26 mouse cellular contexts compared by ENCODE assay signal in the genomic region with DNA sequence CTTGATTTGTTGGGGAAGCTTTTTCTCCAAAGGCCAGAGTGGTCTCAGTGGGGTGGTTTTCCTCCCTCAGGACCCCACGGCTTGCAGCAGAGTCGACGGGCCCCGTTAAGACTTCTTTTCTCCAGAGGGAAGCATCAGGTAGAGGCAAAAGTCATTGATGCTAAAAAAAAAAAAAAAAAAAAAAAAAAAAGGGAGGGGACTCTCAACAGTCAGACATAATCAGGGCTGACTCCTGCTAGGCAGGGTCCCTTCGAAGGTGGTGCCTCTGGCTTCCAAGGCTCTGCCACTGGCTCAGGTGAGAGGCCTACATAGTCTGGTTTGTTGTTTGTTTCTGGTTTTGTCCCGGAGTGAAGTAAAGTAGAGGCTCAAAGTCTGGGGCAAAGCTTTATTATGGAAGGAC. TPM values are rescaled to one million over a fixed set of nuclear protein-coding genes. Genes with fewer than 3 reads are reported as not detected.
DNase-seq lines count a peak whose midpoint lies in the region; ATAC-seq and TF ChIP-seq lines count a peak whose summit lies in the region.
"Had no signal": no experiment of that assay in that cellular context is flagged by ENCODE, and none has a peak within 500 bp of the region (broad histone marks: within the 10 kb centered on the region; RNA-seq: fewer than 3 reads in every experiment).

No protein-coding gene starts in this region.

- H3K9ac ChIP-seq in midbrain, embryonic 11.5 days (ENCODE audit: low read length) = no peak overlapping the region
- no peak overlapping the region for H3K9ac ChIP-seq in midbrain, embryonic 14.5 days (replicated peaks; ENCODE audit: low read length)
- H3K9ac ChIP-seq in ES-Bruce4 (ENCODE audit: low read depth, poor library complexity, severe bottlenecking) = no peak overlapping the region
- H3K9ac ChIP-seq in MEL (ENCODE audit: control insufficient read depth, low read depth, low read length, poor library complexity, severe bottlenecking) = no peak overlapping the region
- H3K9ac ChIP-seq in stomach, postnatal 0 days (ENCODE audit: low read length) = no peak overlapping the region
- H3K9ac ChIP-seq: embryonic facial prominence, embryonic 12.5 days; embryonic facial prominence, embryonic 15.5 days; forebrain, embryonic 12.5 days had no signal

- no peak for TF ChIP-seq POLR2A in ES-Bruce4 (IDR thresholded peaks at IDR 0.05; ENCODE audit: insufficient read depth, low read length)
- TF ChIP-seq POLR2A in MEL (IDR thresholded peaks at IDR 0.05; ENCODE audit: control insufficient read depth in 1 of 2, insufficient read depth in 1 of 2, low read depth in 1 of 2, low read length in 2 of 2, poor library complexity in 1 of 2) = no peak

- H3K27me3 ChIP-seq in midbrain, embryonic 11.5 days (ENCODE audit: control insufficient read depth, insufficient read depth, low read length) = no peaks in the 10 kb centered on the region
- no peaks in the 10 kb centered on the region for H3K27me3 ChIP-seq in midbrain, embryonic 14.5 days (ENCODE audit: control insufficient read depth, insufficient read depth, low read length)
- H3K27me3 ChIP-seq in ES-Bruce4 (ENCODE audit: control insufficient read depth, insufficient read depth, low read length, poor library complexity, severe bottlenecking) (no peaks in the 10 kb centered on the region), MEL (ENCODE audit: control insufficient read depth in 1 of 2, insufficient read depth in 2 of 2, low read length in 2 of 2) (no peaks in the 10 kb centered on the region)
- H3K27me3 ChIP-seq in stomach, postnatal 0 days (ENCODE audit: control insufficient read depth, insufficient read depth, low read length) = no peaks in the 10 kb centered on the region
- H3K27me3 ChIP-seq in limb, embryonic 10.5 days (ENCODE audit: low read depth, poor library complexity, severe bottlenecking) = no peaks in the 10 kb centered on the region
- H3K27me3 ChIP-seq: embryonic facial prominence, embryonic 12.5 days; embryonic facial prominence, embryonic 15.5 days; forebrain, embryonic 12.5 days had no signal

- peak; percentile 39 for DNase-seq in midbrain, embryonic 11.5 days (ENCODE audit: low spot score, missing footprints)
- DNase-seq in midbrain, embryonic 14.5 days = no peak
- DNase-seq in MEL (ENCODE audit: low read depth, low spot score) = no peak
- DNase-seq in stomach, postnatal 0 days (ENCODE audit: low spot score) = no peak
- DNase-seq in limb, embryonic 10.5 days (ENCODE audit: low spot score) = no peak
- DNase-seq: adrenal gland, adult 2 months; adrenal gland, postnatal 10 days; adrenal gland, postnatal 25 days; cerebellum, adult 11 months; cerebellum, adult 18-20 months; cerebellum, adult 8-10 months; cerebellum, adult 9-11 months; cerebellum, postnatal 14 days; cerebellum, postnatal 36 days; embryo, embryonic 11 days had no signal

- no peak for TF ChIP-seq EP300 in ES-Bruce4 (IDR thresholded peaks at IDR 0.05; ENCODE audit: insufficient read depth, low read depth, low read length)
- TF ChIP-seq EP300 in MEL (IDR thresholded peaks at IDR 0.05; ENCODE audit: low read depth in 1 of 2, low read length in 2 of 2) = no peak
- TF ChIP-seq EP300 in stomach, postnatal 0 days (optimal IDR thresholded peaks at IDR 0.05) = no peak

- no peak for TF ChIP-seq CTCF in ES-Bruce4 (IDR thresholded peaks at IDR 0.05; ENCODE audit: low read depth, low read length)
- TF ChIP-seq CTCF in MEL (IDR thresholded peaks at IDR 0.05 in 2 of 3, conservative IDR thresholded peaks at IDR 0.05 in 1 of 3; ENCODE audit: control insufficient read depth in 1 of 3, insufficient read depth in 1 of 3, low read depth in 2 of 3, low read length in 3 of 3, poor library complexity in 1 of 3, severe bottlenecking in 1 of 3) = no peak
- no peak for TF ChIP-seq CTCF in stomach, postnatal 0 days (IDR thresholded peaks at IDR 0.05; ENCODE audit: low read depth)

- TF ChIP-seq RAD21 in MEL (IDR thresholded peaks at IDR 0.05; ENCODE audit: low read depth, low read length) = no peak

- WGBS in midbrain, embryonic 11.5 days = 70% methylated on average over 6 of the region's 6 CpGs
- WGBS in midbrain, embryonic 14.5 days = 74% methylated on average over 6 of the region's 6 CpGs
- WGBS in stomach, postnatal 0 days = 73% methylated on average over 6 of the region's 6 CpGs
- 73% methylated on average over 6 of the region's 6 CpGs for WGBS in limb, embryonic 10.5 days

- no peak overlapping the region for H3K4me2 ChIP-seq in midbrain, embryonic 11.5 days
- no peak overlapping the region for H3K4me2 ChIP-seq in midbrain, embryonic 14.5 days (ENCODE audit: low read length)
- H3K4me2 ChIP-seq in stomach, postnatal 0 days (replicated peaks; ENCODE audit: low read depth) = no peak overlapping the region
- H3K4me2 ChIP-seq: embryonic facial prominence, embryonic 12.5 days; embryonic facial prominence, embryonic 15.5 days; forebrain, embryonic 12.5 days had no signal

- no peak overlapping the region for H3K4me3 ChIP-seq in midbrain, embryonic 11.5 days (ENCODE audit: low read depth, low read length)
- H3K4me3 ChIP-seq in midbrain, embryonic 14.5 days (replicated peaks; ENCODE audit: low read depth, low read length) = no peak overlapping the region
- H3K4me3 ChIP-seq in ES-Bruce4 (ENCODE audit: low read depth, low read length) (no peak overlapping the region), MEL (ENCODE audit: control insufficient read depth in 1 of 2, insufficient read depth in 1 of 2, low read depth in 2 of 2, low read length in 2 of 2) (no peak overlapping the region)
- no peak overlapping the region for H3K4me3 ChIP-seq in stomach, postnatal 0 days (ENCODE audit: low read depth, low read length)
- no peak overlapping the region for H3K4me3 ChIP-seq in limb, embryonic 10.5 days
- H3K4me3 ChIP-seq: embryonic facial prominence, embryonic 12.5 days; embryonic facial prominence, embryonic 15.5 days; erythroblast, embryonic 14.5 days; forebrain, embryonic 10.5 days; forebrain, embryonic 12.5 days had no signal

- H3K9me3 ChIP-seq in midbrain, embryonic 11.5 days (ENCODE audit: control insufficient read depth, low read length) = no peaks in the 10 kb centered on the region
- H3K9me3 ChIP-seq in midbrain, embryonic 14.5 days (ENCODE audit: control insufficient read depth, low read length) = no peaks in the 10 kb centered on the region
- no peaks in the 10 kb centered on the region for H3K9me3 ChIP-seq in ES-Bruce4 (replicated peaks; ENCODE audit: control insufficient read depth, insufficient read depth, low read length, poor library complexity, severe bottlenecking)
- no peaks in the 10 kb centered on the region for H3K9me3 ChIP-seq in MEL (replicated peaks; ENCODE audit: insufficient read depth, low read length)
- no peaks in the 10 kb centered on the region for H3K9me3 ChIP-seq in stomach, postnatal 0 days (ENCODE audit: control insufficient read depth, low read length)
- no peaks in the 10 kb centered on the region for H3K9me3 ChIP-seq in limb, embryonic 10.5 days (replicated peaks)
- H3K9me3 ChIP-seq: embryonic facial prominence, embryonic 12.5 days; embryonic facial prominence, embryonic 15.5 days; forebrain, embryonic 10.5 days; forebrain, embryonic 12.5 days; G1E had no signal

- no peaks in the 10 kb centered on the region for H3K4me1 ChIP-seq in midbrain, embryonic 11.5 days (ENCODE audit: control insufficient read depth, insufficient read depth, low read length)
- H3K4me1 ChIP-seq in midbrain, embryonic 14.5 days (ENCODE audit: control insufficient read depth, insufficient read depth, low read length) = no peaks in the 10 kb centered on the region
- peaks cover 29% of the 10 kb centered on the region for H3K4me1 ChIP-seq in ES-Bruce4 (ENCODE audit: control insufficient read depth, insufficient read depth, low read length)
- H3K4me1 ChIP-seq in MEL (ENCODE audit: control insufficient read depth in 1 of 2, insufficient read depth in 2 of 2, low read length in 2 of 2) = no peaks in the 10 kb centered on the region
- no peaks in the 10 kb centered on the region for H3K4me1 ChIP-seq in stomach, postnatal 0 days (replicated peaks; ENCODE audit: control insufficient read depth, insufficient read depth)
- peaks cover 2% of the 10 kb centered on the region; the same call in 1 of the 2 replicates for H3K4me1 ChIP-seq in limb, embryonic 10.5 days
- H3K4me1 ChIP-seq: embryonic facial prominence, embryonic 12.5 days; embryonic facial prominence, embryonic 15.5 days; forebrain, embryonic 10.5 days; forebrain, embryonic 12.5 days had no signal

- ATAC-seq in midbrain, embryonic 11.5 days (ENCODE audit: low FRiP score) = no peak
- no peak for ATAC-seq in midbrain, embryonic 14.5 days (ENCODE audit: low FRiP score, low TSS enrichment)
- ATAC-seq in stomach, postnatal 0 days (ENCODE audit: low FRiP score, low TSS enrichment) = no peak
- ATAC-seq: forebrain, embryonic 14.5 days; forebrain, embryonic 16.5 days had no signal

- H3K27ac ChIP-seq in midbrain, embryonic 11.5 days (ENCODE audit: low read depth, low read length) = no peak overlapping the region
- no peak overlapping the region for H3K27ac ChIP-seq in midbrain, embryonic 14.5 days (replicated peaks; ENCODE audit: low read depth, low read length)
- H3K27ac ChIP-seq in ES-Bruce4 (ENCODE audit: insufficient read depth, low read length) = peak overlapping the region; percentile 65
- H3K27ac ChIP-seq in MEL (ENCODE audit: control insufficient read depth, low read depth, low read length) = no peak overlapping the region
- no peak overlapping the region for H3K27ac ChIP-seq in stomach, postnatal 0 days (replicated peaks)
- H3K27ac ChIP-seq in limb, embryonic 10.5 days = no peak overlapping the region
- H3K27ac ChIP-seq: embryonic facial prominence, embryonic 12.5 days; embryonic facial prominence, embryonic 15.5 days; forebrain, embryonic 10.5 days; forebrain, embryonic 12.5 days had no signal

- H3K79me2 ChIP-seq in MEL (ENCODE audit: control insufficient read depth, insufficient read depth, low read length, poor library complexity) = no peaks in the 10 kb centered on the region

- H3K36me3 ChIP-seq in midbrain, embryonic 11.5 days (ENCODE audit: control insufficient read depth, insufficient read depth, low read length) = peaks cover 11% of the 10 kb centered on the region
- peaks cover 64% of the 10 kb centered on the region for H3K36me3 ChIP-seq in midbrain, embryonic 14.5 days (ENCODE audit: control insufficient read depth, insufficient read depth, low read length)
- H3K36me3 ChIP-seq in ES-Bruce4 (ENCODE audit: control insufficient read depth, insufficient read depth, low read length, poor library complexity, severe bottlenecking) (peaks cover 11% of the 10 kb centered on the region), MEL (ENCODE audit: control insufficient read depth in 1 of 2, insufficient read depth in 2 of 2, low read length in 2 of 2) (peaks cover 0 to 9% of the 10 kb centered on the region in 2 experiments; a peak in 2 of 4 replicates)
- peaks cover 20% of the 10 kb centered on the region for H3K36me3 ChIP-seq in stomach, postnatal 0 days (ENCODE audit: control insufficient read depth, insufficient read depth, low read length)
- peaks cover 72% of the 10 kb centered on the region for H3K36me3 ChIP-seq in limb, embryonic 10.5 days

RNA-seq across cellular contexts. Expression of a gene that starts 11.1 kb away (rescaled TPM):
- 21.9 and 25.9 TPM in 2 replicates for polyA plus RNA-seq in midbrain, embryonic 11.5 days (2014; fragmentation: Nextera tagmentation; extraction: Ambion mirVana)
- polyA plus RNA-seq in midbrain, embryonic 14.5 days (2014; fragmentation: Nextera tagmentation; extraction: Ambion mirVana) = 25.9 and 28.1 TPM in 2 replicates
- polyA plus RNA-seq in ES-Bruce4 (2011; ENCODE audit: insufficient read depth, insufficient read length, low read depth, missing spikeins) (17.8 and 19.3 TPM in 2 replicates), MEL (2012; ENCODE audit: insufficient read depth in 1 of 2, insufficient read length in 2 of 2, low read depth in 1 of 2, low replicate concordance in 2 of 2, missing spikeins in 1 of 2) (10 to 100 TPM in 1 of 2 experiments, not detected in 1; 10.5 TPM)
- total RNA-seq in MEL (2012; rRNA removed) = 4.1 and 5.3 TPM in 2 replicates
- polyA plus RNA-seq in stomach, postnatal 0 days (2015; fragmentation: Nextera tagmentation; extraction: Ambion mirVana) = 32.1 and 39.4 TPM in 2 replicates
- polyA plus RNA-seq in limb, embryonic 10.5 days (2016; fragmentation: Nextera tagmentation; extraction: Ambion mirVana) = 38.8 and 55.0 TPM in 2 replicates

RNA-seq across cellular contexts. Expression of a gene that starts 12.6 kb away (rescaled TPM):
- polyA plus RNA-seq in midbrain, embryonic 11.5 days (2014; fragmentation: Nextera tagmentation; extraction: Ambion mirVana) = 58.9 and 61.1 TPM in 2 replicates
- 43.5 and 57.7 TPM in 2 replicates for polyA plus RNA-seq in midbrain, embryonic 14.5 days (2014; fragmentation: Nextera tagmentation; extraction: Ambion mirVana)
- 53.7 and 54.3 TPM in 2 replicates for polyA plus RNA-seq in ES-Bruce4 (2011; ENCODE audit: insufficient read depth, insufficient read length, low read depth, missing spikeins)
- 39.9 and 40.5 TPM in 2 replicates for total RNA-seq in MEL (2012; rRNA removed)
- polyA plus RNA-seq in MEL (2012; ENCODE audit: insufficient read depth in 1 of 2, insufficient read length in 2 of 2, low read depth in 1 of 2, low replicate concordance in 2 of 2, missing spikeins in 1 of 2) = 10 to 100 TPM in 1 of 2 experiments, not detected in 1; 50.1 TPM
- 19.9 and 20.2 TPM in 2 replicates for polyA plus RNA-seq in stomach, postnatal 0 days (2015; fragmentation: Nextera tagmentation; extraction: Ambion mirVana)
- 73.0 and 88.7 TPM in 2 replicates for polyA plus RNA-seq in limb, embryonic 10.5 days (2016; fragmentation: Nextera tagmentation; extraction: Ambion mirVana)

RNA-seq across cellular contexts. Expression of a gene that starts 16.1 kb away (rescaled TPM):
- 0.15 and 0.55 TPM in 2 replicates for polyA plus RNA-seq in midbrain, embryonic 11.5 days (2014; fragmentation: Nextera tagmentation; extraction: Ambion mirVana)
- 0.57 and 0.78 TPM in 2 replicates for polyA plus RNA-seq in midbrain, embryonic 14.5 days (2014; fragmentation: Nextera tagmentation; extraction: Ambion mirVana)
- polyA plus RNA-seq in ES-Bruce4 (2011; ENCODE audit: insufficient read depth, insufficient read length, low read depth, missing spikeins) = 3.1 and 9.7 TPM in 2 replicates
- total RNA-seq in MEL (2012; rRNA removed) = 7.4 TPM in 2 replicates
- 10 to 100 TPM in 1 of 2 experiments, not detected in 1; 15.2 TPM for polyA plus RNA-seq in MEL (2012; ENCODE audit: insufficient read depth in 1 of 2, insufficient read length in 2 of 2, low read depth in 1 of 2, low replicate concordance in 2 of 2, missing spikeins in 1 of 2)
- polyA plus RNA-seq in stomach, postnatal 0 days (2015; fragmentation: Nextera tagmentation; extraction: Ambion mirVana) = 1.2 TPM in 2 replicates
- polyA plus RNA-seq in limb, embryonic 10.5 days (2016; fragmentation: Nextera tagmentation; extraction: Ambion mirVana) = 1.2 and 1.5 TPM in 2 replicates

RNA-seq across cellular contexts. Expression of a gene that starts 41.7 kb away (rescaled TPM):
- 10.1 and 10.5 TPM in 2 replicates for polyA plus RNA-seq in midbrain, embryonic 11.5 days (2014; fragmentation: Nextera tagmentation; extraction: Ambion mirVana)
- 2.3 and 3.6 TPM in 2 replicates for polyA plus RNA-seq in midbrain, embryonic 14.5 days (2014; fragmentation: Nextera tagmentation; extraction: Ambion mirVana)
- polyA plus RNA-seq in ES-Bruce4 (2011; ENCODE audit: insufficient read depth, insufficient read length, low read depth, missing spikeins) = 38.6 and 42.7 TPM in 2 replicates
- 0.39 and 0.59 TPM in 2 replicates for total RNA-seq in MEL (2012; rRNA removed)
- 1 to 10 TPM in 1 of 2 experiments, not detected in 1; 5.8 TPM for polyA plus RNA-seq in MEL (2012; ENCODE audit: insufficient read depth in 1 of 2, insufficient read length in 2 of 2, low read depth in 1 of 2, low replicate concordance in 2 of 2, missing spikeins in 1 of 2)
- 27.2 and 34.6 TPM in 2 replicates for polyA plus RNA-seq in stomach, postnatal 0 days (2015; fragmentation: Nextera tagmentation; extraction: Ambion mirVana)
- 111 and 148 TPM in 2 replicates for polyA plus RNA-seq in limb, embryonic 10.5 days (2016; fragmentation: Nextera tagmentation; extraction: Ambion mirVana)

RNA-seq across cellular contexts. Expression of a gene that starts 54.7 kb away (rescaled TPM):
- 0.15 and 0.23 TPM in 2 replicates for polyA plus RNA-seq in midbrain, embryonic 11.5 days (2014; fragmentation: Nextera tagmentation; extraction: Ambion mirVana)
- polyA plus RNA-seq in midbrain, embryonic 14.5 days (2014; fragmentation: Nextera tagmentation; extraction: Ambion mirVana) = 0.09 TPM in 1 of 2 replicates, not detected in the other
- polyA plus RNA-seq in ES-Bruce4 (2011; ENCODE audit: insufficient read depth, insufficient read length, low read depth, missing spikeins) (0.81 and 1.1 TPM in 2 replicates), MEL (2012; ENCODE audit: insufficient read depth in 1 of 2, insufficient read length in 2 of 2, low read depth in 1 of 2, low replicate concordance in 2 of 2, missing spikeins in 1 of 2) (under 1 TPM in 1 of 2 experiments, not detected in 1; 0.04 TPM)
- total RNA-seq in MEL (2012; rRNA removed) = not detected in 2 replicates
- polyA plus RNA-seq in stomach, postnatal 0 days (2015; fragmentation: Nextera tagmentation; extraction: Ambion mirVana) = 0.10 and 0.12 TPM in 2 replicates
- 1.1 and 1.4 TPM in 2 replicates for polyA plus RNA-seq in limb, embryonic 10.5 days (2016; fragmentation: Nextera tagmentation; extraction: Ambion mirVana)
- total RNA-seq: adrenal gland, adult 2 months; adrenal gland, postnatal 10 days; common myeloid progenitor, adult 5-6 weeks had no signal
- polyA plus RNA-seq: C2C12; erythroblast, embryonic 14.5 days; forebrain, embryonic 14.5 days; forebrain, embryonic 16.5 days; G1E had no signal
